11 mouse cellular contexts compared by ENCODE assay signal in the genomic region with DNA sequence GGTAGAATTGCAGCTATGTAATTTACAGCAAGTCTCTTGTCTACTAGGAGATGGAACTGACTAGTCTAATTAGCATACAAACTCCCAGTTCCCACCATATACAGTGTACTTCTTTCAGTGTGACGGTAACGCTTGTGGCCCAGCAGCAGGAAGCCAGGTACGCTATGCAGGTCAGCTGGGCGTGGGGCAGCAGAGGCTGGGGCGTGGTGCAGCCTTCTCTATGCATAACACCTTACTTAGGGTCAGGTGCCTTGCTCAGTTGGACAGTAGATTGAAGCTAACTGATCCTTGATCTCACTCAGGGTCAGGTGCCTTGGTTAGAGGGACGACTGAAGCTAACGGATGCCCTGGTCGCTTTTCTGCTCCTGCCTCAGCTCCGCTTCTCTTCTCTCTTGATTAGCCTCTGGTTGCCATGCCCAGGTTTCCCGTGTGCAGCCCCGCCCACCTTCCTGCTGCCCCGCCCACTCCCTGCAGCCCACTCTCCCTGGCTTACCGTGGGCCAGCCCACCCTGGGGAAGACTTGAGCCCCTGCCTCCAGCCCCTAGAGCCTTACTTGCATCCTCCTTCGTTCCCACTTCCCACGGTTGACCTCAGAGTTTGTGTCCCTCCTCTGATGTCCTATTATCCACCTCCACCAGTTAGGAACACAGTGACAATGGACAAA. TPM values are rescaled to one million over a fixed set of nuclear protein-coding genes. Genes with fewer than 3 reads are reported as not detected.
DNase-seq lines count a peak whose midpoint lies in the region; ATAC-seq lines count a peak whose summit lies in the region.
"Had no signal": no experiment of that assay in that cellular context is flagged by ENCODE, and none has a peak within 500 bp of the region (broad histone marks: within the 10 kb centered on the region; RNA-seq: fewer than 3 reads in every experiment).

No protein-coding gene starts in this region.

- no peaks in the 10 kb centered on the region for H3K27me3 ChIP-seq in heart, embryonic 15.5 days
- H3K27me3 ChIP-seq in midbrain, embryonic 13.5 days, result no peaks in the 10 kb centered on the region
- H3K27me3 ChIP-seq in midbrain, embryonic 10.5 days (ENCODE audit: low read depth, poor library complexity, severe bottlenecking), result no peaks in the 10 kb centered on the region
- H3K27me3 ChIP-seq in hindbrain, embryonic 15.5 days, result no peaks in the 10 kb centered on the region
- H3K27me3 ChIP-seq in stomach, embryonic 16.5 days (ENCODE audit: control insufficient read depth, insufficient read depth, low read length), result no peaks in the 10 kb centered on the region
- H3K27me3 ChIP-seq: CH12.LX had no signal

- H3K27ac ChIP-seq in heart, embryonic 15.5 days, result no peak overlapping the region
- H3K27ac ChIP-seq in midbrain, embryonic 13.5 days, result no peak overlapping the region
- no peak overlapping the region for H3K27ac ChIP-seq in midbrain, embryonic 10.5 days (replicated peaks)
- peak overlapping the region; percentile 29; the same call in 1 of the 2 replicates for H3K27ac ChIP-seq in hindbrain, embryonic 15.5 days (replicated peaks)
- H3K27ac ChIP-seq in stomach, embryonic 16.5 days (ENCODE audit: low read length), result peak overlapping the region; percentile 70; the same call in 1 of the 2 replicates
- H3K27ac ChIP-seq: gastrocnemius, adult 2 months had no signal

- peak overlapping the region; percentile 38 for H3K4me2 ChIP-seq in heart, embryonic 15.5 days
- H3K4me2 ChIP-seq in midbrain, embryonic 13.5 days (replicated peaks), result peak overlapping the region; percentile 27; the same call in 1 of the 2 replicates
- H3K4me2 ChIP-seq in hindbrain, embryonic 15.5 days, result peak overlapping the region; percentile 25; the same call in 1 of the 2 replicates
- H3K4me2 ChIP-seq in stomach, embryonic 16.5 days (ENCODE audit: low read depth, low read length), result peak overlapping the region; percentile 28

- no peak overlapping the region for H3K9ac ChIP-seq in heart, embryonic 15.5 days
- H3K9ac ChIP-seq in midbrain, embryonic 13.5 days (replicated peaks), result no peak overlapping the region
- no peak overlapping the region for H3K9ac ChIP-seq in hindbrain, embryonic 15.5 days
- H3K9ac ChIP-seq in stomach, embryonic 16.5 days (ENCODE audit: low read length), result peak overlapping the region; percentile 40; the same call in 1 of the 2 replicates

- no peak for ATAC-seq in heart, embryonic 15.5 days (replicated peaks; ENCODE audit: insufficient number of reproducible peaks, insufficient read depth, low FRiP score, low read depth)
- ATAC-seq in midbrain, embryonic 13.5 days, result peak; percentile 37; the same call in 1 of the 2 replicates
- ATAC-seq in hindbrain, embryonic 15.5 days (ENCODE audit: low FRiP score, low read depth), result no peak
- no peak for ATAC-seq in stomach, embryonic 16.5 days (ENCODE audit: insufficient read depth, low FRiP score)
- no peak for ATAC-seq in CD4-positive, CD25-positive, alpha-beta regulatory T cell, adult 4 months

- DNase-seq in heart, adult 9 months (ENCODE audit: low spot score in 2 of 2), result no peak
- no peak for DNase-seq in midbrain, embryonic 10.5 days (ENCODE audit: low spot score)
- DNase-seq in layer of hippocampus, postnatal 10 days (ENCODE audit: low spot score in 2 of 2), result no peak
- DNase-seq: embryo, embryonic 11 days had no signal

- WGBS in heart, embryonic 15.5 days, result 44% methylated on average over 15 of the region's 15 CpGs
- 33% methylated on average over 15 of the region's 15 CpGs for WGBS in midbrain, embryonic 13.5 days
- 38% methylated on average over 15 of the region's 15 CpGs for WGBS in midbrain, embryonic 10.5 days
- WGBS in hindbrain, embryonic 15.5 days, result 38% methylated on average over 15 of the region's 15 CpGs
- 37% methylated on average over 15 of the region's 15 CpGs for WGBS in stomach, embryonic 16.5 days

- H3K4me1 ChIP-seq in heart, embryonic 15.5 days (replicated peaks), result peaks cover 36% of the 10 kb centered on the region
- peaks cover 28% of the 10 kb centered on the region for H3K4me1 ChIP-seq in midbrain, embryonic 13.5 days (replicated peaks)
- H3K4me1 ChIP-seq in midbrain, embryonic 10.5 days, result peaks cover 35% of the 10 kb centered on the region
- peaks cover 32% of the 10 kb centered on the region for H3K4me1 ChIP-seq in hindbrain, embryonic 15.5 days (replicated peaks)
- peaks cover 49% of the 10 kb centered on the region for H3K4me1 ChIP-seq in stomach, embryonic 16.5 days (ENCODE audit: control insufficient read depth, insufficient read depth, low read length)

- no peaks in the 10 kb centered on the region for H3K36me3 ChIP-seq in heart, embryonic 15.5 days
- H3K36me3 ChIP-seq in midbrain, embryonic 13.5 days, result no peaks in the 10 kb centered on the region
- H3K36me3 ChIP-seq in midbrain, embryonic 10.5 days, result no peaks in the 10 kb centered on the region
- no peaks in the 10 kb centered on the region for H3K36me3 ChIP-seq in hindbrain, embryonic 15.5 days
- H3K36me3 ChIP-seq in stomach, embryonic 16.5 days (ENCODE audit: control insufficient read depth, insufficient read depth, low read length), result no peaks in the 10 kb centered on the region

- no peak overlapping the region for H3K4me3 ChIP-seq in heart, embryonic 15.5 days
- H3K4me3 ChIP-seq in midbrain, embryonic 13.5 days (replicated peaks), result no peak overlapping the region
- H3K4me3 ChIP-seq in midbrain, embryonic 10.5 days, result no peak overlapping the region
- no peak overlapping the region for H3K4me3 ChIP-seq in hindbrain, embryonic 15.5 days
- no peak overlapping the region for H3K4me3 ChIP-seq in stomach, embryonic 16.5 days (replicated peaks; ENCODE audit: low read length)
- H3K4me3 ChIP-seq: gastrocnemius, adult 2 months had no signal

- H3K9me3 ChIP-seq in heart, embryonic 15.5 days (replicated peaks), result no peaks in the 10 kb centered on the region
- H3K9me3 ChIP-seq in midbrain, embryonic 13.5 days, result no peaks in the 10 kb centered on the region
- no peaks in the 10 kb centered on the region for H3K9me3 ChIP-seq in midbrain, embryonic 10.5 days (replicated peaks)
- no peaks in the 10 kb centered on the region for H3K9me3 ChIP-seq in hindbrain, embryonic 15.5 days
- no peaks in the 10 kb centered on the region for H3K9me3 ChIP-seq in stomach, embryonic 16.5 days (replicated peaks; ENCODE audit: control insufficient read depth, low read length)

RNA-seq across cellular contexts. Expression of a gene that starts 29.9 kb away (rescaled TPM):
- 88.4 and 109 TPM in 2 replicates for polyA plus RNA-seq in heart, embryonic 15.5 days (2015; fragmentation: Nextera tagmentation; extraction: Ambion mirVana)
- polyA plus RNA-seq in midbrain, embryonic 13.5 days (2015; fragmentation: Nextera tagmentation; extraction: Ambion mirVana), result 135 and 142 TPM in 2 replicates
- 156 and 165 TPM in 2 replicates for polyA plus RNA-seq in midbrain, embryonic 10.5 days (2016; fragmentation: Nextera tagmentation; extraction: Ambion mirVana)
- 121 and 127 TPM in 2 replicates for polyA plus RNA-seq in hindbrain, embryonic 15.5 days (2015; fragmentation: Nextera tagmentation; extraction: Ambion mirVana)
- 140 and 160 TPM in 2 replicates for polyA plus RNA-seq in stomach, embryonic 16.5 days (2015; fragmentation: Nextera tagmentation; extraction: Ambion mirVana)
- 10 to 100 TPM; 54.4 to 59.7 TPM for total RNA-seq in layer of hippocampus, postnatal 10 days (2021)
- 100 to 1,000 TPM; 114 to 148 TPM for polyA plus RNA-seq in CD4-positive, CD25-positive, alpha-beta regulatory T cell, adult 4 months (2017; shearing (Covaris generic))

Comparison
In these comparisons a context has a peak if more than half of its experiments do, and no peak if none do; other contexts are left out.
1. H3K27ac ChIP-seq: peak in hindbrain, embryonic 15.5 days (single experiment) and stomach, embryonic 16.5 days (single experiment); none in heart, embryonic 15.5 days (single experiment), midbrain, embryonic 13.5 days (single experiment) and midbrain, embryonic 10.5 days (single experiment).
2. Peak in every context shown above with its lines, with median percentiles within 50 percentile points of each other: H3K4me2 ChIP-seq.